Mouse (Mus musculus) kidney, postnatal 0 days (tissue): Measurements from ENCODE around the gene Ddx39b. TPM values are rescaled to one million over a fixed set of nuclear protein-coding genes. Genes with fewer than 3 reads are reported as not detected.

ENCODE experiments used
- ATAC-seq: fragments of 200-750 bp; cut with Nextera tagmentation; replicated peaks from 2 replicates; pipeline ENCODE4 v1.8.0; 2017; ENCODE audit warnings: low read depth, moderate number of reproducible peaks, moderate TSS enrichment, moderate library complexity; ENCODE audit not compliant: low FRiP score
- DNase-seq: peaks from one replicate; pipeline ENCODE4 v3.0.0-alpha.2; 2016; ENCODE audit warnings: low spot score
- H3K27ac ChIP-seq: fragments of 300-500 bp; sonication (generic); 2 replicates; pipeline ENCODE4 v1.5.1; 2014; ENCODE audit warnings: mild to moderate bottlenecking
- H3K27me3 ChIP-seq: fragments of 300-500 bp; sonication (generic); 2 replicates; pipeline ENCODE4 v1.6.1; 2014; ENCODE audit warnings: low read length, mixed read lengths; ENCODE audit not compliant: insufficient read depth
- H3K36me3 ChIP-seq: fragments of 300-500 bp; sonication (generic); 2 replicates; pipeline ENCODE4 v1.6.1; 2014; ENCODE audit warnings: low read length, mixed read lengths; ENCODE audit not compliant: insufficient read depth
- H3K4me1 ChIP-seq: fragments of 300-500 bp; sonication (generic); replicated peaks from 2 replicates; pipeline ENCODE4 v1.6.1; 2014; ENCODE audit warnings: antibody characterized with exemption, low read length, mixed read lengths; ENCODE audit not compliant: insufficient read depth
- H3K4me2 ChIP-seq: fragments of 300-500 bp; sonication (generic); 2 replicates; pipeline ENCODE4 v1.6.1; 2014; ENCODE audit warnings: mild to moderate bottlenecking, low read length, moderate library complexity, mixed read lengths
- H3K4me3 ChIP-seq: fragments of 300-500 bp; sonication (generic); replicated peaks from 2 replicates; pipeline ENCODE4 v1.5.1; 2014; ENCODE audit warnings: low read depth, low read length
- H3K9ac ChIP-seq: fragments of 300-500 bp; sonication (generic); 2 replicates; pipeline ENCODE4 v1.6.1; 2014; ENCODE audit warnings: low read depth, low read length
- H3K9me3 ChIP-seq: fragments of 300-500 bp; sonication (generic); replicated peaks from 2 replicates; pipeline ENCODE4 v1.6.1; 2016; ENCODE audit warnings: low read length, inconsistent platforms, mixed read lengths
- CTCF ChIP-seq: IDR thresholded peaks from 2 replicates; pipeline ENCODE4 v1.5.1; 2016; ENCODE audit warnings: antibody characterized with exemption, low read depth, mild to moderate bottlenecking, moderate library complexity
- WGBS: fragments of 180-500 bp; shearing (Covaris S2); extraction: QIAGEN DNeasy Blood & Tissue Kit; methylation state at CpG from one replicate; pipeline ENCODE4 v1.1.7; 2014; 5-methylcytosine and 5-hydroxymethylcytosine counted together
- polyA plus RNA-seq: library from polyadenylated mRNA; unstranded; fragments of >200 nt; fragmentation: Nextera tagmentation; extraction: Ambion mirVana; gene quantifications from 2 replicates; pipeline ENCODE4 v1.2.1, GENCODE M21; 2015

Gene Ddx39b
- polyA plus RNA-seq, 1 experiment from 2014 or later = 303 TPM

DNA sequence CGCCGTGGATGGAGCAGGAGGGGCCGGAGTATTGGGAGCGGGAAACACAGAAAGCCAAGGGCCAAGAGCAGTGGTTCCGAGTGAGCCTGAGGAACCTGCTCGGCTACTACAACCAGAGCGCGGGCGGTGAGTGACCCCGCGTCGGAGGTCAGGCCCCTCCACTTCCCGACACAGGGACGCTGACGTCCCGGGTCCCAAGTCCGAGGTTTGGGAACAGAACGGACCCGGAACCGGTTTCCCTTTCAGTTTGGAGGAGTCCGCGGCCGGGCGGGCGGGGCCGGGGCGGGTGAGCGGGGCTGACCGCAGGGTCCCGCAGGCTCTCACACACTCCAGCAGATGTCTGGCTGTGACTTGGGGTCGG lies 22.0 kb downstream of the Ddx39b start:
- H3K4me2 ChIP-seq = peak overlapping the region; percentile 99
- H3K4me1 ChIP-seq = no peaks in the 10 kb centered on the region
- 3% methylated on average over 31 of the region's 31 CpGs for WGBS
- no peaks in the 10 kb centered on the region for H3K27me3 ChIP-seq
- no peak overlapping the region for H3K27ac ChIP-seq
- peak overlapping the region; percentile 69 for H3K9ac ChIP-seq
- H3K4me3 ChIP-seq = peak overlapping the region; percentile 66
- H3K9me3 ChIP-seq = no peaks in the 10 kb centered on the region
- TF ChIP-seq CTCF = no peak
- DNase-seq (no peak), ATAC-seq (peak; percentile 18; the same call in 1 of the 2 replicates)
- H3K36me3 ChIP-seq = no peaks in the 10 kb centered on the region

DNA sequence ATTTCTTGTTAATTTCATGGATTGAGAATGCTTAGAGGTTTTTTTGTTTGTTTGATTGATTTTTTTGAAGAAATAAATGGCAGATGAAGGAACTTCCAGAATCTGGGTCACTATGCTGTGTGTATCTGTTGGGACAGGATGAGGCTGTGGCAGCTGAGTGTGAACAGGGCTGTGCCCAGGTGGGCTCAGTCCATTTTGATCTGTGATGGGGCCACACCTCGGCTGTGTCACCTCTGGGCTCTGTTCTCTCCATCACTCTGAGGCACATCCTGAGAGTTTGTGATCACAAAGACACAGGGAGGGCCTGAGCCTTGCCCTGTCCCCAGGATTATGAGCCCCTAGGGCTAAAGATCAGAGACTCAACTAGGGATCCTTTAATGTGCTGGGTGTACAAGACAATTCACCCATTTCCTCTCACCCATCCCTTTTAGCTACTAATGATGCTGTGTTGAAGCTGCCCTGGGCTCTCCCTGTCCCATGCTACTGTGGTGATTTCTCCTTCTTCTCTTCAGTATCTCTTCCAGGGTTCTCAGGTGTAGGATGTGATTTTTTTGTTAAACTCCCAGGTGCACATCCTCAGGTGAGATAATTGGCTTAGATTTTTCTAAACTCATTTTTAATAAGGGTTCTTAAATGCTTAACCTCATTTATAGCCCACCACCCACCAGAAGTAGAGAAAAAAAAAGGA lies 26.0 kb downstream of the Ddx39b start:
- Histone ChIP-seq H3K4me3 (no peak overlapping the region), H3K27me3 (no peaks in the 10 kb centered on the region), H3K36me3 (no peaks in the 10 kb centered on the region), H3K4me2 (no peak overlapping the region), H3K9ac (no peak overlapping the region), H3K27ac (no peak overlapping the region), H3K9me3 (no peaks in the 10 kb centered on the region), H3K4me1 (no peaks in the 10 kb centered on the region)
- 69% methylated on average over 1 of the region's 1 CpGs for WGBS
- DNase-seq (no peak), ATAC-seq (no peak)
- no peak for TF ChIP-seq CTCF

DNA sequence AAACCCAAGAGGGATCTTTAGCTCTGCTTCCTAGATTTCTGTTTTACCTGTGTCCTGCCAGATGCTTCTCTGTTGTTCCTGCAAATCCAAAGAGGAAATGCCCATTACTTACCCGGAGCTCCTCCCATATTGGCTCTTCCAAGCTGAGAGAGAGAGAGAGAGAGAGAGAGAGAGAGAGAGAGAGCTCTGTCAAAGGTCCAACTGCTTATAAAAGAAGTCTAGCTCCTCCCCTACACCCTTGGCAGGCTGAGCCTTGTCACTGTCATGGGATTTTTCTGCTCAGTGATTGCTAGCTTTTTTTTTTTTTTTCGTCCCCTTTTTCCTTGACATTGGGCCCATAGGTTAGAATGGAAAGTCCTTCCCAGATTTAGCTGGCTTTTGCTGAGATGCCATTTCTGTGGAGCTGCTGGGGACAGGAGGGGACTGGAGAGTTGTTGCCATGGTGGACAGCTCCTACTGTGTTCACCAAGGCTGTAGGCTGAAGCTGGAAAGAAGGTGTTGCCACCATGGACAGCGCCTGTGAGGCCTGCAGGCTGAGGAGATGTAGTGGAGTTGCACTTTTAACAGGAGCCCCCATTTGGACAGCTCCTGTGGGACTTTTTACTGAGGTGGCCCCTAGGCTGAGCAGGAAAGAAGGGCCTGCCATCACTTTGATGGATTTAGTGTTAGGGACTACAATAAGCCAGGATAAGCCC lies 28.3 kb downstream of the Ddx39b start:
- H3K9me3 ChIP-seq = no peaks in the 10 kb centered on the region
- DNase-seq (peak; percentile 78), ATAC-seq (0 out of 2 replicates have a peak, but pooled peaks have one; percentile 40)
- H3K4me1 ChIP-seq = no peaks in the 10 kb centered on the region
- no peak overlapping the region for H3K27ac ChIP-seq
- TF ChIP-seq CTCF = no peak
- no peaks in the 10 kb centered on the region for H3K36me3 ChIP-seq
- no peak overlapping the region for H3K4me3 ChIP-seq
- H3K4me2 ChIP-seq = no peak overlapping the region
- no peaks in the 10 kb centered on the region for H3K27me3 ChIP-seq
- no peak overlapping the region for H3K9ac ChIP-seq
- 40% methylated on average over 3 of the region's 3 CpGs for WGBS

DNA sequence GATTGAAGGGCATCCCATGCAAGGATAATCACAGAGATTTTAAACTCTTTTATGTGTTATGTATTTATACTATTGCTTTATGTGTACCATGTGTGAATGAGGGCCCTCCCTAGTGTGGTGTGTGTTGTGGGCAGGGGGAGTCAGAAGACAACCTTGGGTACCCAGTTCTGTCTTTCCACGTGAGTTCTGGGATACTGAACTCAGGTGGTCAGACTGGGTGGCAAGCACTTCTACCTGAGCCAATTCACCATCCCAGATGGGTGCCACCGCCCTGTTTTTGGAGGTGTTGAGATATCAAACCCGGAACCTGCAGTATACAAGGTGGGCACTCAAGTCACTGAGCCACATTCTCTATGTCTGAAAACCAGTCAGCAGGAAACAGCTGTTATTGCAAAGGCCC lies 30.7 kb downstream of the Ddx39b start:
- no peaks in the 10 kb centered on the region for H3K36me3 ChIP-seq
- no peaks in the 10 kb centered on the region for H3K9me3 ChIP-seq
- no peak overlapping the region for H3K9ac ChIP-seq
- DNase-seq (no peak), ATAC-seq (no peak)
- H3K27me3 ChIP-seq = no peaks in the 10 kb centered on the region; the same call in 1 of the 2 replicates
- no peak overlapping the region for H3K27ac ChIP-seq
- no peaks in the 10 kb centered on the region for H3K4me1 ChIP-seq
- TF ChIP-seq CTCF = no peak
- no peak overlapping the region for H3K4me2 ChIP-seq
- 71% methylated on average over 3 of the region's 3 CpGs for WGBS
- no peak overlapping the region for H3K4me3 ChIP-seq

DNA sequence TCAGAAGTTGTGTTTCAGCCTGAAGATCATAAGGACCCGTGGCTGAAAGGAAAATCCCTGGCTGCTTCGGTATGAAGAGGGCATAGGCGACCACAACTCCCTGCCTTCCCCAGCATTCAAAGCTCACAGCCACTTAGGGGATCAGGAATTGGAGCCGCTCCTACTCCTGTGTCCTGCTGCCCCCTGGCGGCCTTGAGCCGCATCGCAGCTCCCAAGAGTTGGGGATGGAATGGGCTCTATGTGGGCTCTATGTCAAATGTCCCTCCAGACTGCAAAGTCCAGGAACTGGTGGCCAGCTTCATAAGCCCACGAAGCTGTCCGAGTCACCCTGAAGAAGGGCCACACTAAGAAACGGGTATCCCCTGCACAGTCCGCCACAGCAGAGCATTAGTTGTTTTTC lies 33.2 kb downstream of the Ddx39b start:
- Histone ChIP-seq H3K4me3 (no peak overlapping the region), H3K4me1 (no peaks in the 10 kb centered on the region), H3K36me3 (no peaks in the 10 kb centered on the region), H3K27me3 (no peaks in the 10 kb centered on the region; the same call in 1 of the 2 replicates), H3K9me3 (no peaks in the 10 kb centered on the region), H3K27ac (no peak overlapping the region), H3K9ac (no peak overlapping the region), H3K4me2 (no peak overlapping the region)
- TF ChIP-seq CTCF = peak; percentile 94
- 5% methylated on average over 11 of the region's 11 CpGs for WGBS
- ATAC-seq = peak; percentile 72; the same call in 1 of the 2 replicates
- peak; percentile 88 for DNase-seq

DNA sequence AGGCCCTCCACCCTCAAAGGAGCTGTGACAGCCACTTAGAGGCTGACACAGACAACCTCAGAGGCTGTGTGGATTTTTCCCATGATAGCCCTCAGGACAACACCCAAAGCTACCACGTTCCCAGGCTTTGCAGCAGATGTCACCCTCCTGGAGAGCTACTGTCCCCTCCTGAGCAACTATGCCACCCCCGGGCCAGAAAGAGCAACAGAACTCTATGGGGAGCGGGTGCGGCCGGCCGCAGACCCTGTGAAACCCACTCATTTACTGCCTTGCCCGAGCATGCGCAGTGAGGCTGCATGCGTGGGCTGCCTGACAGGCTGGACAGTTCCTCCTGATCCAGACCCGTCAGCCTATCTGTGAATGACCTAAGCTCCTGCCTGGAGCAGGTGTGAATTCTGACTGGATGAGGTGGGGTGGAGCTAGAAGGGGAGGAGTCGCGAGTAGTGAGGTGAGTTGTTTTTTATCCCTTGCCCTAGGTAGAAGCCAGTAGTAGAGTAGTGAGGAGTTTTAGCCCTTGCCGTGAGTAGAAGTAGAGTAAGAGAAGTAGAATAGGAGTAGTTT lies 34.8 kb downstream of the Ddx39b start:
- H3K4me3 ChIP-seq = no peak overlapping the region
- H3K27ac ChIP-seq = no peak overlapping the region
- no peak overlapping the region for H3K4me2 ChIP-seq
- ATAC-seq = no peak; the same call in 1 of the 2 replicates
- no peaks in the 10 kb centered on the region for H3K36me3 ChIP-seq
- no peaks in the 10 kb centered on the region for H3K4me1 ChIP-seq
- WGBS = 16% methylated on average over 13 of the region's 13 CpGs
- no peaks in the 10 kb centered on the region; the same call in 1 of the 2 replicates for H3K27me3 ChIP-seq
- no peak for TF ChIP-seq CTCF
- no peak overlapping the region for H3K9ac ChIP-seq
- no peaks in the 10 kb centered on the region for H3K9me3 ChIP-seq
- DNase-seq = no peak
